Mouse (Mus musculus) cerebellum, postnatal 14 days (tissue): ENCODE measurements around the gene Camta1.
A peak's percentile ranks its signal among the peaks of the same experiment; 100 is the strongest.

Source experiments
- DNase-seq, 2 experiments: peaks; one replicate each; pipeline ENCODE4 v3.0.0; 2021; ENCODE audit warnings: mixed read lengths in 2 of 2

Gene Camta1

GRCm38 (mm10) chr4:151738280-151738679 is 123.4 kb downstream of the Camta1 start:
- peak; percentile 41 to 55 for DNase-seq

GRCm38 (mm10) chr4:151732668-151733067 is 129.0 kb downstream of the Camta1 start:
- DNase-seq, result no peak

DNA sequence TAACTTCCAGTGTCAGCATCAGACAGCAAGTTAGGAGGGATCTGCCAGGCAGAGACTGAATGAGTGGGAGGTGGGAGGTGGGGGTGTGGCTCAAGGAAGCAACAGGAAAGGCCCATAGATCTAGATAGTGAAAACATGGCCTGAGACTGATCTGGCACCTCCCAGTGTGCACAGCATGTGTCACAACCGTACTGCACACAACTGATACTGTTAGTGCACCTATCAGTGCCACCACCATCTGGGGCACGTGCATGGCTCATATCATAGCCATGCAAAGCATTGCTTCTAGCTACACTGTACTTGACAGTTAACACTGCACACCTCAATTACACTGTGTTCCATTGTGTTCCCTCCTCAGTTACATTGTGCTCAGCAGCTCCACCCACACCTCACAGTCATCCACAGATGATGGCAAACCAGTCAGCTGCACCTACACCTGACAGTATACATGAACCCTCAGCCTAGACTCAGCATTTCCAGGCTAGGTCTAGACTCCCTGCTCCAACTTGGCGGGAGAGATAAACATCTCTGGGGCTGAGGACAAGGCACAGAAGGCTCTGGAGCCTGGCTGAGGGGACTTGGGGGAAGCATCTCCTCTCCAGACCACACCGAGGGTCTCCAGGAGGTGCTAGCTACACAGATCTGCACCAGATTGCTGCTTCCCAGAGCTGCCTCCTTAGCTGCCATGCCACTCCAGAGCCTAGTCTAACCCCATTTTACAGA is 131.5 kb downstream of the Camta1 start:
- DNase-seq, result no peak

DNA sequence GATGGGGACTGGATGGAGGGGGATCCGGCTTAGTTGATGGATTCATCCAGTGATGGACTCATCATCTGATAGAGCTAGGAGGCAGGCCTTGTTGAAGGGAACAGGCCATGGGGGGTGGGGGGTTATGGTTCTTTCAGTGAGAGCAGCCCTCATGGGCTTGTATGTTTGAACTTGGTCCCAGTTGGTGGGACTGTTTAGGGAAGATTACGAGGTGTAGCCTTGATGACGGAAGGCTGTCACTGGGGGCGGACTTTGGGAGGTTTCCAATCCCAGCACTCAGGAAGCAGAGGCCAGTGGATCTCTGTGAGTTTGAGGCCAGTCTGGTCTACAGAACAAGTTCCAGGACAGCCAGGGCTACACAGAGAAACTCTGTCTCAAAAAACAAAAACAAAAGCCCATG is 132.6 kb downstream of the Camta1 start:
- DNase-seq, result no peak

DNA sequence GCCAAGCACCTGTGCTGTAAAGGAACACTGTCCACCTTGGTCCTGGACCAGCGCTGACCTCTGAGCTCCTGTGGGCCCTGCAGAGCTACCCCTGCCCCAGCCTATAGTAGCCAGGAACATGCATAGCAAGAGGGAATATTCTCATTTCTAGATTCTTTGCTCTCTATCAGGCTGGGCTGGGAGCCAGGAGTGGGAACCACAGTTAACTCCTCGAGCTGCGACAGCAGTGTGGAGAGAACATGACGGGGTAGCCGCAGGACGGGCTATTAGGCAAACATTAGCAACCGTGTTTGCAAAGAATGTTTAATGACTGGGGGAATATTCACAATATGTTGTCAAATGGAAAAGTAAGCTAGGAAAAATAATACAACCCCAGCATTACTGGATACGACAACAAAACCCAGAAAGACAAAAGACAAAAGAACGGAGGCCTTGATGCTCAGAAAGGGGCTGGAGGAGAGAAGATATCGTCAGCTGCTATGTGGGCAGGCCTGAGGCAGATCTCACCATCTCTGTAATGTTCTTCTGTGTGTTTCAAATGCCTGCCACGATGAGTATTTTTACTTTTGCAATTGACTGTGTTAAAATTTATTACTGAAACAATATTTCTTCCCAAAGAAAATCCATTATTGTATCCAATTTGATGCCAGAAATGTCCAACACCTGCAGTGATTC is 133.1 kb downstream of the Camta1 start:
- peak; percentile 31 to 40 for DNase-seq

DNA sequence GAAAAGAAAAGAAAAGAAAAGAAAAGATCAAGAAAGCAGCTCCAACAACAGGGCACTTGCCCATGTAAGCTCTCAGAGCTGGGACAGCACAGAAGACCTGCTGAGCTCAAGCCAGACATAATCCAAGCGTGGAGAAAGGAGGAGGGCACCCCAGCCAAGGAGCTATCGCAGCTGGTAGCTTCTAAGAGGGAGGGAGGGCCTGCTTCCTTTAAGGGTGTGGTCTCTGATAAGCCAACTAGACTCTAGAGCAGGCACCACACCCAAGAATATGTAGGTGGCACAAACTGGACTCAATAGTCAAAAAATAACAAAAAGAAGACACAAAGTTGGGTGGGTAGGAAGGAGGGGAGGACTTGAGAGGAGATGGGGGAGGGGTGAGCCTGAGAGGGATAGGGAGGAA is 135.3 kb downstream of the Camta1 start:
- no peak for DNase-seq

DNA sequence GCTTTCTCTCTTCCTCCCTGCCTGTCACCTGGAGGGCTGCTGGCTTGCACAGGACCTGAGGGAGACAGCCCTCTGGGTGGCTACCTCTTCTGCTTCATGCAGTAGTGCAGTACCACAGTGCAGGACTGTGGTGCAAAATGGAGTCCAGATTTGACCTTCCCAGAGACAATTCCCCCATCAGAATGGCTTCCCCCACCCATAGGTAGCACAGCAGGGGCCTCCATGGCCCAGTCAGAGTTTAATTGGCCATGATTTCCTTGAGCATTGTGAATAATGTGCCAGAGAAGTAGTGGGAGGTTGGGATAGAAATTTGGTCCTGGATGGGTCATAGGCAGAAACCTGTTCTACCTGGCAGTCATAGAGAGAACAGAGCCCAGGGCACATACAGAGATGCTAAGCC is 136.8 kb downstream of the Camta1 start:
- DNase-seq, result no peak

- no peak for DNase-seq
These were observed 140.8 kb downstream of the Camta1 start for GRCm38 (mm10) chr4:151720722-151721467.

GRCm38 (mm10) chr4:151718866-151719475 is 142.7 kb downstream of the Camta1 start:
- DNase-seq, result no peak

DNA sequence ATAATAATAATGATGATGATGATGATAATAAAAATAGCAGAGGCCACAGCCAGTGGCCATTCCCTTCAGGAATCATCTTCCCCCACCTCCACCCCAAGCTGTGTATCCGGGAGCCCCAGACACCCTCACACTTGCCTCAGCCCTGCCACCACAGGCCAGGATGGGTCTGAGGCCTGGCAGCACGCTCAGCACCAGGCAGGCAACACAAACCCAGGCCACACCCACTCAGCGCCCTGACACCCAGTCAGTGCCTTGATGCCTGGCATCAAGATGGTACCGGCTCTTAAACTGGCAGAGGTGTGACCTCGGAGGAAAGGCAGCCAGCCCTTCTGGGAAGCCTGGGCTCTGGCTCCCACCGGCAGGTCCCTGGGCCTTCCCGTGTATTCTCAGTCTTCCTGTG is 143.8 kb downstream of the Camta1 start:
- no peak for DNase-seq

DNA sequence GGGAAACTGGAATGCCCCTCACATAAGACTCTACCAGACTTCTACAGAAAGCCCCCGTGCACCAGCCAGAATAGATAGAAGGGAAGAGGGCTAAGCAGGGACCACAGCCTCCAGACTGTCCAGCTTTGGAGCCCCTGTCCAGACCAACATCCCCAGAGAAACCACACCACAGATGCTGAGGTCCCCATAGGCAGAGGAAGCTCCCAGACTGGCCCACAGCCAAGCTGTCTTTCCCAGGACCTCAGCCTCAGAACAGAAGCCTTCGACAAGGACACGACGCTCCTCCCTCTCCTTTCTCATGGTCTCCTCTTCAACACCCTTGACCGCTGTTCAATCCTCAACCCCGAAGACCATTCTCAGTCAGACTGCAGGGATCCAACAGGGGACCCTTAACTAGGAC is 148.0 kb downstream of the Camta1 start:
- DNase-seq, result no peak

- DNase-seq, result no peak
These were observed 150.3 kb downstream of the Camta1 start for GRCm38 (mm10) chr4:151711406-151711805.

GRCm38 (mm10) chr4:151710522-151710921 is 151.2 kb downstream of the Camta1 start:
- no peak for DNase-seq

DNA sequence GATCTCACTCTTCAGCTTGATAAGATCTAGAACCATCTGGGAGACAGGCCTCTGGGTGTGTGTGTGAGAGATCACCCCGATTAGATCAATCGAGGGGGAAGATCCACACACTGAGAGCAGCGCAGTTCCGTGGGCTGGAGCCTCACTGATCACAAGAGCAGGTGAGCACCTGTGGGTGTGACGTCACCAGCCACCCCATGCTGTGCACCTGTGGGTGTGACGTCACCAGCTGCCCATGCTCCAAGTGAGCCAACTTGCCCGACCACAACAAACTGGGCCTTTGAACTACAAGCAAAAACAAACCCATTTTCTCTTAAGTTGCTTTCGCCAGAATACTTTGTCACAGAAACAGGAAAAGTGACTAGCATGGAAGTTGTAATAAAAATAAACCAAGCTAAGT is 152.4 kb downstream of the Camta1 start:
- peak in 1 of 2 experiments; percentile 35 for DNase-seq

DNA sequence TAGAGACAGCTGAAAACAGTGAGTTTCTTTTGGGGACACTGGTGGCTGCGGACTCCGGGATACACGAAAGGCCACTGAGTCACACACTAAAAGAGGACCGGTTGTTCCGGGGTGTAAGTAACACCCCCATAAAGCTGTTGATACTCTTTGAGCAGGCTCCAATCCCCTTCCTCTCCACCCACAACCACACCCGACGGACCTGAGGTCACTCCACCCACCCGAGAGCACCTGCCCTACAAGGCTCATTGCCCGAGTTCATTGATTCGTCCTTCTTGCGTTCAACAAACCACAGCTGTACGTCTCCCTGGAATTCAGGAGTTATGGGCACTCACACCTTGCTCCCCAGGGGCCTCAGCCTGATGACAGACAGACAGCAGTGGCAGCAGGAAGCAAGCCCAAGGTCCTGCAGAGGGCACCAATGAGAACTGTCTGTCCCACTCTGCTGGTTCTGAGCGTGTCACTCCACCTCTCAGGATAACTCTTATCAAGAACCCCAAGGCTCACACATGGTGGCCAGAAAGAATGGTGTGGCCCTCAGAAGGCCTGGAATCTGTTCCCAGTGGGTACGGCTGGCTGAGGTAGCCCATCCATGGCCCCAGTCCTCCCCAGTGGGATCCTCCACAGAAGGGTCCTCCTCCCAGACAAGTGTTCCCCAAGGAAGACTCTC is 158.5 kb downstream of the Camta1 start:
- no peak for DNase-seq

DNA sequence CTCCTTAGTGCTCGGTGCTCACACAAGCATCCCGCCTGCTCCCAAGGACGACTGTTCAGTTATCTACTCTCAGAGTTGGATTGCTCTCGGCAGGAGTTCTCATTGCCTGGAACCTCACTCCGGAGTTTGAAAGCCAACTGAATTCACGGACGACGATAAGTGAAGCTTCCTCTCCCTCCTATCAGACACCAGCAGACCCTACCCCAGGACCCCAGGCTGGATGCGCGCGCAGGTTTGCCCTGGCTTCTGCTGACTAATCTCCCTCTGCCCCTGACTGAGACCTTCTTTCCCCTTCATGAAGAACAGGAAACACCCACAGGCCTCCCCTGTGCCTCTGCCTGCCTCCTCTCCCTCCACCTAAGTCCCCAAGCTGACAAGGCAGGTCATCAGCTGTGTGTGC is 159.2 kb downstream of the Camta1 start:
- DNase-seq, result no peak

GRCm38 (mm10) chr4:151695984-151696383 is 165.7 kb downstream of the Camta1 start:
- no peak for DNase-seq

DNA sequence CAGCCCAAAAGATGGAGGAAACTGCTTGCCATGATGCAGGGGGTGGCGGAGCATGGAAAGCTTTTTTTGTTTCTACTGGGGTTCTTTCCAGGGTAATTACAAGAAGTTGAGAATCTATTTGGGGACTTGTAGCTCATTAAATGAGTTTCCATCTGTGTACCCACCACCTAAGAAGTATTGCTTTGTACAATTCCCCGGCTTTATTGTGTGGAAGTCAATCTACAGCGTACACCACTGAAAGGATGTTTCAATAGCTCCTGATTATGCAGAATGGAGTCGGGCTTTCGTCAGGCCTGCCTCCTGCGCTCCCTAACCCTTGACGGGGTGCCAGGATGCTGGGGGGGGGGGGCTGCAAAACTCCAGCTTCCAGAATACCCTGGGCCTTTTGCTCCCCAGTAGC is 167.1 kb downstream of the Camta1 start:
- no peak for DNase-seq

DNA sequence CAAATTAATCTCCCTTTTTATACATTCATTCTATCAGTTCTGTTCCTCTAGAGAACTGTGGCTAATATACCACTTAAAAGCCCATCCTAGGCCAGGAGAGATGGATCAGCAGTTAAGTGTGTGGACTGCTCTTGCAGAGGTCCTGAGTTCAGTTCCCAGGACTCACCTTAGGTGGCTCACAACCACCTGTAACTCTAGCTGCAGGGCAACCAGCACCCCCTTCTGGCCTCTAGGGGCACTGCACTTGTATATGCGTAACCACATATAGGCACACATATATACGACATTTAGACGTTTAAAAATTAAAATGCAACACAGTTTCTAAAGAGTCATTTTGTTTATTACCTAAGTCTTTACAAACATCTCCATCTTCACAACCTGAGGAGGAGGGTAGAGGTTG is 167.6 kb downstream of the Camta1 start:
- DNase-seq, result peak in 1 of 2 experiments; percentile 40

DNA sequence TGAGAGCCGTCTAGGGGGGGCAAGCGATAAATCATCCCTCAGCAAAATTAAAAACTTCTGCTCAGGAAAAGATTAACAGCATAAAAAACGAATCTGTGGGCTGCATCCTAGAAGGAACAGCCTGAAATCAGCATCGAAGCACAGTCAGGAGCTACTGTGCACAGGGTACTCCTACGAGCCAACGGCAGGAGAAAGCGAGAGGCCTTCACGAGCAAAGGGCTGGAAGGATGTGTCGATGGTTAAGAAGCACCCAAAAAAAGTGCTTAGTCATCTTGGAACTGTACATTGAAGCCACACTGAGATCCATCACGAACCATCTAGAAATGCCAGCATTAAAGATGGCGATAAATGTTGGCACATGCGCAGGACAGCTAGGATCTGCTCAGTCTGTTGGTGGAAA is 171.6 kb downstream of the Camta1 start:
- DNase-seq, result no peak

- DNase-seq, result peak; percentile 42 to 69
These were observed 173.5 kb downstream of the Camta1 start for GRCm38 (mm10) chr4:151688206-151688605.

DNA sequence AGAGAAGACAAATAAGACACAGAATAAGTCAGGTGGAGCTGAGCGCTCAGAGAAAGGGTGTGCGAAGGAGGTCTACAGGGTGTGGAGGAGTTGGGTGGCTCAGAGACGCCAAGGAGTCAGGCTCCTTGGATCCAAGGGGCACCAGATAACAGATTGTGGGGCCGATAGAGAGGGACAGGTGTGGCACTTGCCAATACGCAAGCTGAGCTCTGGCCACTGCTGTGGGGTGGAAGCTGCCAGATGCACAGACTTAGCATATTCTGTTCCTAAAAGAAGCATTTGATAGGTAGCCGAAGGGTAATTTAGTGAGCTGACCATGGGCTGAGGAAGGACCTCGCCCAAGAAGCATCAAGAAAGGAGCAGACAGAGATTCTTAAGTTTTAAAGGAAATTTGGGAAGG is 177.1 kb downstream of the Camta1 start:
- DNase-seq, result peak; percentile 30 to 58
